Mouse (Mus musculus) intestine, embryonic 15.5 days (tissue): ENCODE results near the gene Dnaja4. TPM values are rescaled to one million over a fixed set of nuclear protein-coding genes. Genes with fewer than 3 reads are reported as not detected.
A peak's percentile ranks its signal among the peaks of the same experiment; 100 is the strongest.

Experiments
- ATAC-seq: fragments of 200-750 bp; cut with Nextera tagmentation; 2 replicates; pipeline ENCODE4 v1.8.0; 2017; ENCODE audit warnings: moderate TSS enrichment, moderate library complexity
- H3K27ac ChIP-seq: fragments of 300-500 bp; sonication (generic); 2 replicates; pipeline ENCODE4 v1.5.1; 2015; ENCODE audit warnings: mild to moderate bottlenecking, inconsistent platforms
- H3K27me3 ChIP-seq: fragments of 300-500 bp; sonication (generic); replicated peaks from 2 replicates; pipeline ENCODE4 v1.6.1; 2015; ENCODE audit warnings: inconsistent platforms
- H3K36me3 ChIP-seq: fragments of 300-500 bp; sonication (generic); 2 replicates; pipeline ENCODE4 v1.6.1; 2015; ENCODE audit warnings: inconsistent platforms
- H3K4me1 ChIP-seq: fragments of 300-500 bp; sonication (generic); replicated peaks from 2 replicates; pipeline ENCODE4 v1.6.1; 2015; ENCODE audit warnings: inconsistent platforms
- H3K4me2 ChIP-seq: fragments of 300-500 bp; sonication (generic); replicated peaks from 2 replicates; pipeline ENCODE4 v1.6.1; 2015; ENCODE audit warnings: mild to moderate bottlenecking, inconsistent platforms
- H3K4me3 ChIP-seq: fragments of 300-500 bp; sonication (generic); replicated peaks from 2 replicates; pipeline ENCODE4 v1.5.1; 2015; ENCODE audit warnings: inconsistent platforms
- H3K9ac ChIP-seq: fragments of 300-500 bp; sonication (generic); 2 replicates; pipeline ENCODE4 v1.6.1; 2015; ENCODE audit warnings: inconsistent platforms
- H3K9me3 ChIP-seq: fragments of 300-500 bp; sonication (generic); 2 replicates; pipeline ENCODE4 v1.6.1; 2016; ENCODE audit warnings: inconsistent platforms
- WGBS: fragments of 180-500 bp; shearing (Covaris S2); methylation state at CpG from one replicate; pipeline ENCODE4 v1.1.7; 2015; 5-methylcytosine and 5-hydroxymethylcytosine counted together
- polyA plus RNA-seq: library from polyadenylated mRNA; unstranded; fragments of >200 nt; fragmentation: Nextera tagmentation; extraction: Ambion mirVana; gene quantifications from 2 replicates; pipeline ENCODE4 v1.2.1, GENCODE M21; 2015

The Dnaja4 gene
- polyA plus RNA-seq, 1 experiment from 2014 or later = 4.3 TPM

- 18% methylated on average over 11 of the region's 11 CpGs for WGBS
- no peak for ATAC-seq
- Histone ChIP-seq H3K4me1 (peaks cover 4% of the 10 kb centered on the region; the same call in 1 of the 2 replicates), H3K27me3 (no peaks in the 10 kb centered on the region), H3K4me2 (peak overlapping the region; percentile 55), H3K4me3 (peak overlapping the region; percentile 70), H3K27ac (no peak overlapping the region), H3K9ac (peak overlapping the region; percentile 28; the same call in 1 of the 2 replicates), H3K36me3 (no peaks in the 10 kb centered on the region), H3K9me3 (no peaks in the 10 kb centered on the region)
Observed at GRCm38 (mm10) chr9:54734639-54735252, 36.1 kb downstream of the Dnaja4 start.

- Histone ChIP-seq H3K4me1 (peaks cover 4% of the 10 kb centered on the region; the same call in 1 of the 2 replicates), H3K4me2 (0 out of 2 replicates have a peak overlapping the region, but pooled peaks have one; percentile 22), H3K27ac (no peak overlapping the region), H3K27me3 (no peaks in the 10 kb centered on the region), H3K9me3 (no peaks in the 10 kb centered on the region), H3K9ac (no peak overlapping the region), H3K36me3 (no peaks in the 10 kb centered on the region), H3K4me3 (no peak overlapping the region)
- 16% methylated on average over 9 of the region's 9 CpGs for WGBS
- ATAC-seq = 0 out of 2 replicates have a peak, but pooled peaks have one; percentile 2
Observed at GRCm38 (mm10) chr9:54736284-54736701, 37.6 kb downstream of the Dnaja4 start.

GRCm38 (mm10) chr9:54738376-54738775, 39.7 kb downstream of the Dnaja4 start:
- 28% methylated on average over 3 of the region's 3 CpGs for WGBS
- Histone ChIP-seq H3K9ac (no peak overlapping the region; the same call in 1 of the 2 replicates), H3K36me3 (no peaks in the 10 kb centered on the region), H3K4me1 (peaks cover under 1% of the 10 kb centered on the region; the same call in 1 of the 2 replicates), H3K4me3 (no peak overlapping the region), H3K27me3 (no peaks in the 10 kb centered on the region), H3K27ac (no peak overlapping the region), H3K4me2 (no peak overlapping the region), H3K9me3 (no peaks in the 10 kb centered on the region)
- no peak for ATAC-seq

- ATAC-seq = no peak
- WGBS = 86% methylated on average over 4 of the region's 4 CpGs
- no peak overlapping the region for H3K4me3 ChIP-seq
Observed at GRCm38 (mm10) chr9:54743891-54744290, 45.2 kb downstream of the Dnaja4 start.

GRCm38 (mm10) chr9:54745740-54746370, 47.2 kb downstream of the Dnaja4 start:
- no peak overlapping the region for H3K9ac ChIP-seq
- no peaks in the 10 kb centered on the region for H3K9me3 ChIP-seq
- ATAC-seq = peak; percentile 49; the same call in 1 of the 2 replicates
- H3K27ac ChIP-seq = no peak overlapping the region
- no peaks in the 10 kb centered on the region for H3K4me1 ChIP-seq
- H3K4me2 ChIP-seq = no peak overlapping the region
- no peaks in the 10 kb centered on the region for H3K27me3 ChIP-seq
- no peak overlapping the region for H3K4me3 ChIP-seq
- H3K36me3 ChIP-seq = no peaks in the 10 kb centered on the region
- WGBS = 51% methylated on average over 13 of the region's 13 CpGs

More at GRCm38 (mm10) chr9:54743891-54744290, 45.2 kb downstream of the Dnaja4 start:
- Histone ChIP-seq H3K9ac (no peak overlapping the region), H3K4me2 (no peak overlapping the region), H3K27ac (no peak overlapping the region), H3K9me3 (no peaks in the 10 kb centered on the region), H3K27me3 (no peaks in the 10 kb centered on the region), H3K36me3 (no peaks in the 10 kb centered on the region), H3K4me1 (no peaks in the 10 kb centered on the region)

- H3K27me3 ChIP-seq = no peaks in the 10 kb centered on the region
- no peak for ATAC-seq
- H3K4me2 ChIP-seq = no peak overlapping the region
- no peak overlapping the region for H3K27ac ChIP-seq
- H3K4me1 ChIP-seq = no peaks in the 10 kb centered on the region; the same call in 1 of the 2 replicates
- H3K9me3 ChIP-seq = no peaks in the 10 kb centered on the region
- WGBS = 84% methylated on average over 7 of the region's 7 CpGs
- no peak overlapping the region for H3K9ac ChIP-seq
- no peaks in the 10 kb centered on the region for H3K36me3 ChIP-seq
- no peak overlapping the region for H3K4me3 ChIP-seq
Observed at GRCm38 (mm10) chr9:54750215-54750981, 51.7 kb downstream of the Dnaja4 start.

- no peak for ATAC-seq
- Histone ChIP-seq H3K4me1 (no peaks in the 10 kb centered on the region; the same call in 1 of the 2 replicates), H3K4me2 (no peak overlapping the region), H3K36me3 (no peaks in the 10 kb centered on the region), H3K27me3 (no peaks in the 10 kb centered on the region), H3K9me3 (no peaks in the 10 kb centered on the region), H3K9ac (no peak overlapping the region), H3K4me3 (no peak overlapping the region), H3K27ac (no peak overlapping the region)
- 84% methylated on average over 2 of the region's 2 CpGs for WGBS
Observed at GRCm38 (mm10) chr9:54751684-54752083, 53.0 kb downstream of the Dnaja4 start.

- H3K27me3 ChIP-seq = no peaks in the 10 kb centered on the region
- WGBS = 31% methylated on average over 21 of the region's 21 CpGs
- no peak overlapping the region for H3K27ac ChIP-seq
- no peaks in the 10 kb centered on the region; the same call in 1 of the 2 replicates for H3K4me1 ChIP-seq
- no peak overlapping the region for H3K4me2 ChIP-seq
- H3K4me3 ChIP-seq = no peak overlapping the region
- no peaks in the 10 kb centered on the region for H3K36me3 ChIP-seq
- peak; percentile 47; the same call in 1 of the 2 replicates for ATAC-seq
- no peaks in the 10 kb centered on the region for H3K9me3 ChIP-seq
- no peak overlapping the region for H3K9ac ChIP-seq
Observed at GRCm38 (mm10) chr9:54752201-54752943, 53.7 kb downstream of the Dnaja4 start.

GRCm38 (mm10) chr9:54752944-54753295, 54.2 kb downstream of the Dnaja4 start:
- 46% methylated on average over 11 of the region's 11 CpGs for WGBS
- H3K27me3 ChIP-seq = no peaks in the 10 kb centered on the region
- no peak for ATAC-seq

GRCm38 (mm10) chr9:54759592-54759991, 60.9 kb downstream of the Dnaja4 start:
- Histone ChIP-seq H3K27me3 (peaks cover 31% of the 10 kb centered on the region), H3K4me2 (no peak overlapping the region), H3K36me3 (no peaks in the 10 kb centered on the region), H3K27ac (no peak overlapping the region), H3K9ac (no peak overlapping the region), H3K9me3 (no peaks in the 10 kb centered on the region), H3K4me3 (no peak overlapping the region), H3K4me1 (peaks cover 2% of the 10 kb centered on the region; the same call in 1 of the 2 replicates)
- no peak for ATAC-seq
- 40% methylated on average over 6 of the region's 6 CpGs for WGBS

More at GRCm38 (mm10) chr9:54752944-54753295, 54.2 kb downstream of the Dnaja4 start:
- Histone ChIP-seq H3K9me3 (no peaks in the 10 kb centered on the region), H3K4me2 (no peak overlapping the region), H3K4me3 (no peak overlapping the region), H3K27ac (no peak overlapping the region), H3K9ac (no peak overlapping the region), H3K36me3 (no peaks in the 10 kb centered on the region), H3K4me1 (no peaks in the 10 kb centered on the region; the same call in 1 of the 2 replicates)

- peak overlapping the region; percentile 81; the same call in 1 of the 2 replicates for H3K4me2 ChIP-seq
- 31% methylated on average over 12 of the region's 12 CpGs for WGBS
Observed at GRCm38 (mm10) chr9:54764091-54764490, 65.4 kb downstream of the Dnaja4 start.

More at GRCm38 (mm10) chr9:54764091-54764490, 65.4 kb downstream of the Dnaja4 start:
- Histone ChIP-seq H3K9me3 (no peaks in the 10 kb centered on the region), H3K9ac (no peak overlapping the region), H3K27ac (no peak overlapping the region), H3K4me1 (peaks cover 16% of the 10 kb centered on the region), H3K36me3 (no peaks in the 10 kb centered on the region), H3K4me3 (no peak overlapping the region), H3K27me3 (peaks cover 54% of the 10 kb centered on the region)
- ATAC-seq = no peak
